Mouse (Mus musculus): Measurements from ENCODE around the gene Wdr49. TPM values are rescaled to one million over a fixed set of nuclear protein-coding genes. Genes with fewer than 3 reads are reported as not detected.

Gene Wdr49
- total and polyA plus RNA-seq, 3 experiments = 0.44 TPM; not detected in 2

DNA sequence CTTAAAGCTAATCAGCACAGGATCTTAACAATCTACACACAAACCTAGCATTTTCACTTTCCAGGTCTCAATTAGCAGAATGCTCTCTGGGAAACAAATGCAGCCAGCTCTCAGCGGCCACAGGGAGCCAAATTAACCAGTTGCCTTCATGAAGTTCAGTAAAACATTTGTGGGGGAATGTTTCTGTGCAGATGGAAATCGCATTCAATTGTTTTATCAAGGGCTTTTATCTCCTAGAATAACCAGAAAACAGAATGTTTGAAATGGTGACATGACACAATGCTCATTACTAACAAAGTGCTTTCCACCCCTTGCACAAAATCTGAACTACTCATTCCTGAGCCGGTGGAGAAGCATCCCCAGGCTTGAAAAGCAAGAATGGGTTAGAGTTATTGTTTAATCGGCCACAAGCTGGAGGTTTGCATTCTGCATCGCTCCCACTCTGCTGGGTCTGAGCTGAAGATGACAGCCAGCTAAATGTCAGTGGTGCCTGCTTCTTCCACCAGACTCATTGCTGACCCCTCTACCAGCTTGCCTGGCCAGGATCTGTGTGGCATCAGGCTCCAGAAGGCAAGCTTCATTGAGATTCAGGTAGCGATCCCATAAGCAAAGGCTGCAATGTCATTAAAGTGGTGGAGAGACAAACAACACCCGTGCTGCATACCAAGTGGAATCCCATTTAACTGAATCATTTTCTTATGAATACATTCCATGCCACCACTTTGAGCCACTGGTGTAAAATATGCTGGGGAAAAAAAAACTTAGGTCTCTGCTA lies 86.6 kb downstream of the Wdr49 start:
- TF ChIP-seq POLR2AphosphoS5 (IDR thresholded peaks at IDR 0.05; ENCODE audit: insufficient replicate concordance, low read depth, low read length) (no peak), GATA2 (IDR thresholded peaks at IDR 0.05; ENCODE audit: borderline replicate concordance, low read depth, low read length) (no peak), GATA1 (IDR thresholded peaks at IDR 0.05; ENCODE audit: borderline replicate concordance, low read length) (no peak), CTCF (IDR thresholded peaks at IDR 0.05; ENCODE audit: low read depth, low read length) (no peak), TAL1 (conservative IDR thresholded peaks at IDR 0.05; ENCODE audit: low read depth, low read length) (no peak)
- Histone ChIP-seq H3K4me3 (ENCODE audit: low read depth, low read length) (no peak overlapping the region), H3K4me1 (ENCODE audit: insufficient read depth, low read depth, low read length) (no peaks in the 10 kb centered on the region), H3K9me3 (replicated peaks) (no peaks in the 10 kb centered on the region), H3K27me3 (ENCODE audit: insufficient read depth, low read length) (no peaks in the 10 kb centered on the region), H3K36me3 (replicated peaks) (no peaks in the 10 kb centered on the region)
- DNase-seq (ENCODE audit: low spot score) (no peak), ATAC-seq (ENCODE audit: extremely low read depth, insufficient number of reproducible peaks, low FRiP score, poor library complexity, severe bottlenecking) (no peak)

- TF ChIP-seq TAL1 (conservative IDR thresholded peaks at IDR 0.05; ENCODE audit: low read depth, low read length) (no peak), GATA1 (IDR thresholded peaks at IDR 0.05; ENCODE audit: borderline replicate concordance, low read length) (no peak), CTCF (IDR thresholded peaks at IDR 0.05; ENCODE audit: low read depth, low read length) (no peak), POLR2AphosphoS5 (IDR thresholded peaks at IDR 0.05; ENCODE audit: insufficient replicate concordance, low read depth, low read length) (no peak), GATA2 (IDR thresholded peaks at IDR 0.05; ENCODE audit: borderline replicate concordance, low read depth, low read length) (no peak)
- DNase-seq (ENCODE audit: low spot score) (no peak), ATAC-seq (ENCODE audit: extremely low read depth, insufficient number of reproducible peaks, low FRiP score, poor library complexity, severe bottlenecking) (no peak)
- Histone ChIP-seq H3K36me3 (replicated peaks) (no peaks in the 10 kb centered on the region), H3K9me3 (replicated peaks) (no peaks in the 10 kb centered on the region), H3K27me3 (ENCODE audit: insufficient read depth, low read length) (no peaks in the 10 kb centered on the region), H3K4me1 (ENCODE audit: insufficient read depth, low read depth, low read length) (no peaks in the 10 kb centered on the region), H3K4me3 (ENCODE audit: low read depth, low read length) (no peak overlapping the region)
Measured at GRCm38 (mm10) chr3:75394487-75394886, 87.5 kb downstream of the Wdr49 start.

DNA sequence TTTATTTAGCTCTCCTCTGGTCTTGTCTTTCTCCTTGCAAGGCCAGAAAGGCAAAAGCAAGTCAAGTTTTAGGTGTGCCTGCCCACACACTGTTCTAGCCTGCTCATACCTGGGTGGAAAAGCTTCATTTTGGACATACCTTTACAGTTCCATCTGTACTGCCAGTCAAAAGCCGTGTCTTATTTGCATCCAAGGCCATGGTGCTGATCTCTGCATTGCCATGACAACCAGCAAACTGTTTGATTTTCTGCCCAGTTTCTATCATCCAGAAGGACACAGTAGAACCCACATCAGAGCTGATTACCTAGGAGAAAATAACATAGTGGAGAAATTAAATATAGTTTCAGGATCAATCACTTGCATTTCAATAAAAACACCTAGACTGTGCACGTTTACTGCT lies 100.2 kb downstream of the Wdr49 start:
- Histone ChIP-seq H3K27me3 (ENCODE audit: insufficient read depth, low read length) (no peaks in the 10 kb centered on the region), H3K4me1 (ENCODE audit: insufficient read depth, low read depth, low read length) (no peaks in the 10 kb centered on the region), H3K9me3 (replicated peaks) (no peaks in the 10 kb centered on the region), H3K4me3 (ENCODE audit: low read depth, low read length) (no peak overlapping the region), H3K36me3 (replicated peaks) (no peaks in the 10 kb centered on the region)
- TF ChIP-seq CTCF (IDR thresholded peaks at IDR 0.05; ENCODE audit: low read depth, low read length) (no peak), POLR2AphosphoS5 (IDR thresholded peaks at IDR 0.05; ENCODE audit: insufficient replicate concordance, low read depth, low read length) (no peak)
- DNase-seq (ENCODE audit: low spot score) (no peak), ATAC-seq (ENCODE audit: extremely low read depth, insufficient number of reproducible peaks, low FRiP score, poor library complexity, severe bottlenecking) (no peak)

GRCm38 (mm10) chr3:75353972-75354371 lies 128.0 kb downstream of the Wdr49 start:
- Histone ChIP-seq H3K27me3 (ENCODE audit: insufficient read depth, low read length) (no peaks in the 10 kb centered on the region), H3K36me3 (replicated peaks) (no peaks in the 10 kb centered on the region), H3K4me3 (ENCODE audit: low read depth, low read length) (no peak overlapping the region), H3K9me3 (replicated peaks) (no peaks in the 10 kb centered on the region), H3K4me1 (ENCODE audit: insufficient read depth, low read depth, low read length) (no peaks in the 10 kb centered on the region)
- DNase-seq (ENCODE audit: low spot score) = no peak
- no peak for ATAC-seq (ENCODE audit: extremely low read depth, insufficient number of reproducible peaks, low FRiP score, poor library complexity, severe bottlenecking)
- TF ChIP-seq GATA1 (IDR thresholded peaks at IDR 0.05; ENCODE audit: borderline replicate concordance, low read length) (no peak), CTCF (IDR thresholded peaks at IDR 0.05; ENCODE audit: low read depth, low read length) (no peak), GATA2 (IDR thresholded peaks at IDR 0.05; ENCODE audit: borderline replicate concordance, low read depth, low read length) (no peak), TAL1 (conservative IDR thresholded peaks at IDR 0.05; ENCODE audit: low read depth, low read length) (no peak)

DNA sequence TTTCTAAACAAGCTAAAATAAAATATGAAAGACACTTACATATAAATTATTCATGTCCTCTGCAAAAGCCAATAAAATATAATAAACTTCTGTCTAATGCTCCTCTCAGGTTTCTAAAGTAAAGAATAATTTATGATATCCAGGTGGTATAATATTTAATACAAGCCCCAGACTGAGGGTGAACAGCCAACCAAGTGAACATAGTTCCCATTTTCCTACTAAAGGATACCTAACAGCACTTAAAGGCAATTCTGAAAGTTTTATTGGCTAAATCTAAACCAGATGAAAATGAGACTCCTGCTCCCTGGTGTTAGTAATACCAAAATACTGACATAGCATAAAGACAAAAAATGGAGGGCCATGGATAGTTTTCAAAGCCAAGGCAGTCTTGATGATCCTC lies 144.8 kb downstream of the Wdr49 start:
- Histone ChIP-seq H3K4me3 (ENCODE audit: low read depth, low read length) (no peak overlapping the region), H3K4me1 (ENCODE audit: insufficient read depth, low read depth, low read length) (no peaks in the 10 kb centered on the region), H3K9me3 (replicated peaks) (no peaks in the 10 kb centered on the region), H3K36me3 (replicated peaks) (no peaks in the 10 kb centered on the region), H3K27me3 (ENCODE audit: insufficient read depth, low read length) (no peaks in the 10 kb centered on the region)
- TF ChIP-seq CTCF (IDR thresholded peaks at IDR 0.05; ENCODE audit: low read depth, low read length) (no peak), GATA1 (IDR thresholded peaks at IDR 0.05; ENCODE audit: borderline replicate concordance, low read length) (no peak), GATA2 (IDR thresholded peaks at IDR 0.05; ENCODE audit: borderline replicate concordance, low read depth, low read length) (no peak), TAL1 (conservative IDR thresholded peaks at IDR 0.05; ENCODE audit: low read depth, low read length) (no peak), POLR2AphosphoS5 (IDR thresholded peaks at IDR 0.05; ENCODE audit: insufficient replicate concordance, low read depth, low read length) (no peak)
- DNase-seq (ENCODE audit: low spot score) (no peak), ATAC-seq (ENCODE audit: extremely low read depth, insufficient number of reproducible peaks, low FRiP score, poor library complexity, severe bottlenecking) (no peak)

DNA sequence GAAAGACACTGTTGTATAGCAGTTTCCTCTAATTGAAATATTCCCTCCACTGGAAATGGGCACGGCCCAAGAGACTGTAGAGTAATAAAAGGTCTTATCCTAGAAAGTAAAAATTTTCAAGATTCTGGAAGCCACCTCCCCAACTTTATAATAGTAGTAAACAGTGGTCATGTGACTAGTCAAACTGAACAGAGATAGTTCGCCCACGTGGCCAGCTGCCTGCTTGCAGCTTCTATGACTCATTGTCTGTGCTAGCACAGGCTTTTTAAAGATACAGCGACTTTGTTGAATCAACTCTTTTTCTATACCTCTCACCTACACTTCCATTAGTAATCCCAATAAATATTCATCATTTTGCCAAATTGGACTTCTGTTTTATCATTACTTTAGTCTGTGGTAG lies 161.0 kb downstream of the Wdr49 start:
- Histone ChIP-seq H3K36me3 (replicated peaks) (no peaks in the 10 kb centered on the region), H3K27me3 (ENCODE audit: insufficient read depth, low read length) (no peaks in the 10 kb centered on the region), H3K4me3 (ENCODE audit: low read depth, low read length) (no peak overlapping the region), H3K4me1 (ENCODE audit: insufficient read depth, low read depth, low read length) (no peaks in the 10 kb centered on the region), H3K9me3 (replicated peaks) (no peaks in the 10 kb centered on the region)
- TF ChIP-seq GATA1 (IDR thresholded peaks at IDR 0.05; ENCODE audit: borderline replicate concordance, low read length) (no peak), TAL1 (conservative IDR thresholded peaks at IDR 0.05; ENCODE audit: low read depth, low read length) (no peak), CTCF (IDR thresholded peaks at IDR 0.05; ENCODE audit: low read depth, low read length) (no peak), GATA2 (IDR thresholded peaks at IDR 0.05; ENCODE audit: borderline replicate concordance, low read depth, low read length) (no peak), POLR2AphosphoS5 (IDR thresholded peaks at IDR 0.05; ENCODE audit: insufficient replicate concordance, low read depth, low read length) (no peak)
- no peak for ATAC-seq (ENCODE audit: extremely low read depth, insufficient number of reproducible peaks, low FRiP score, poor library complexity, severe bottlenecking)
- DNase-seq (ENCODE audit: low spot score) = no peak

Measured in G1E (cell line).